Mouse (Mus musculus) gastrocnemius, postnatal 25 days (tissue): ENCODE results near the gene Cdk5. TPM values are rescaled to one million over a fixed set of nuclear protein-coding genes. Genes with fewer than 3 reads are reported as not detected.

Experiments used
- DNase-seq: peaks from one replicate; pipeline ENCODE4 v3.0.0; 2022
- long read RNA-seq, 2 experiments: library from polyadenylated mRNA; stranded (forward); transcript quantifications; one replicate each; pipeline ENCODE4 v2.0.0; 2021
- total RNA-seq, 2 experiments: library from RNA; stranded (reverse); gene quantifications; 1 replicate in 1 of 2; 2 replicates in 1 of 2; pipeline ENCODE4 v1.2.3; 2021

Cdk5 gene
- 10 to 100 TPM; 11.7 to 13.7 TPM for total RNA-seq
- long read RNA-seq, experiment 1, partial matches to known transcripts: 1 of 6 reads
- long read RNA-seq, experiment 1, other reads (novel, unspliced or antisense): 3 of 6 reads
- long read RNA-seq, experiment 2, transcript Cdk5-201 (12 exons, 2,059 nt): major isoform, 13 of 15 reads
- long read RNA-seq, experiment 2, partial matches to known transcripts: 1 of 15 reads
- long read RNA-seq, experiment 2, other reads (novel, unspliced or antisense): 1 of 15 reads

- peak; percentile 99 for DNase-seq
Observed at GRCm38 (mm10) chr5:24423129-24424003, at the start of gene Cdk5, which contains the start of gene Slc4a2. Gene Cdk5 (minus strand): TSS chr5:24423530. Gene Slc4a2 (plus strand): TSS chr5:24423837.

DNA sequence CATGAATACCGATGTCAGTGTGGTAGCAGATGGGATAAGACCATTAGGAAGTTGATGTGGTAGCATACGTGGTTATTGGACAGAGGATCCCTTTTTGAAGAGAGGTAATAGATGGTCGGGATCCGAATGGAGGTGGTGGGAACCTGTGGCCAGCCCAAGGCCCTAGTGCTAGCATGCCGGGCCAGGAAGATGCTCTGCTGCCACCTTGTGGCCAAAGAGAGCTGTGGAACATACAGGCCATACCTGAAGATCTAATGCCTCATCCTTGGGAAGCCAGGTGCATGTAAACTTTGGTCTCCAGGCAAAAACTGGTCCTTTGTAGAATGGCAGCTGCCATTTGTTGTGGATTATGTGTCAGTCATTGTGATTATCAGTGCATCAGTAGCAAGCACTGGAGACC, 47.3 kb upstream of the Cdk5 start:
- DNase-seq: no peak

DNA sequence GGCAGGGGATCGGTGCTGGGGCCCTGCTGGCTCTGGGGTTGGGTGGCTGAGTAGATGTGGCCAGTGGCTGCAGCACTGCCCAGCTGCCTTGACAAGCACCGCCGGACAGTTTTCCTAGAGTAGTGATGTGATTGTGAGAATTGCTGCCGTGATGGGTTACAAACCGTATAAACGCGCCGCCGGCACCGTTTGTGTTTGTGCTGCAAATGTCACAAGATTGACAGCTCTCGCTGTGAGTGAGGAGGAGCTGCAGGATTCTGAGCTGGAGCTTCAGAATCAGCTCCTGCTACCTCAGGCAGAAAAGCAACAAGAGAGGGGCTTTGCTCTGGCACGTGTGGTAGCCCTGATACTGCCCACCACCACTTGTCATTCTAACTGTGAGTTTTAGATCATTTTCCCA, 43.4 kb upstream of the Cdk5 start:
- no peak for DNase-seq

GRCm38 (mm10) chr5:24455613-24456012, 32.3 kb upstream of the Cdk5 start:
- DNase-seq: no peak

DNA sequence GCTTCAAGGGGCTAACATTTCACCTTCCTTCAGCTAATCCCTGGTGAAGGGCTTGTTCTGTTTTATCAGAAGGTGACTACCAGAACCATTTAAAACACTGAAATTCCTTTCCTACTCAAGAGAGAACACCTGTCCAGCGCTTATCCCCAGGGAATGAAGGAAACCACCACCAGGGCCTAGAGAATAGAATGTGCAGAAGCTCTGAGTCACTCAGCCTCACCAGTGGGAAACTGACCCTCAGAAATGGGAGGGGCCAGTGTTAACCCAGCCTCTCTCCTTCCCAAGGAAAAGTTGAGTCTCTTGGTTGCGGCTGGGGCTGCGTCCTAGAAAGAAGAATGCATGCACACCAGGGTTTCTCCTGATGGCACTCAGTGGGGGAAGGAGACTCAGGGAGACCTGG, 31.7 kb upstream of the Cdk5 start:
- DNase-seq: no peak

DNA sequence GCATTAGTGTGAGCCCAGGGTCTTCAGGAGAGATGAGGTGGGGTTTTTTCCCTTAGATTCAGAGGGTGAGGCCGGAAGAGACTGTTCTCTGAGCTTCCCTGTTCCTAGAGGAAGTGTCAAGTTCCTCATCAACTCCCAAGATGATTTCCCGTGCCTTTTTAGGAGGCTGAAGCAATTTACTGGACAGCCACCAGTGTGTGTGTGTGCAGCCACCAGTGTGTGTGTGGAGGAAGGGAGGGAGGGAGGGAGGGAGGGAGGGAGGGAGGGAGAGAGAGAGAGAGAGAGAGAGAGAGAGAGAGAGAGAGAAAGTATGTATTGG, 30.6 kb upstream of the Cdk5 start:
- DNase-seq: no peak

GRCm38 (mm10) chr5:24453283-24453984, 30.1 kb upstream of the Cdk5 start:
- no peak for DNase-seq

DNA sequence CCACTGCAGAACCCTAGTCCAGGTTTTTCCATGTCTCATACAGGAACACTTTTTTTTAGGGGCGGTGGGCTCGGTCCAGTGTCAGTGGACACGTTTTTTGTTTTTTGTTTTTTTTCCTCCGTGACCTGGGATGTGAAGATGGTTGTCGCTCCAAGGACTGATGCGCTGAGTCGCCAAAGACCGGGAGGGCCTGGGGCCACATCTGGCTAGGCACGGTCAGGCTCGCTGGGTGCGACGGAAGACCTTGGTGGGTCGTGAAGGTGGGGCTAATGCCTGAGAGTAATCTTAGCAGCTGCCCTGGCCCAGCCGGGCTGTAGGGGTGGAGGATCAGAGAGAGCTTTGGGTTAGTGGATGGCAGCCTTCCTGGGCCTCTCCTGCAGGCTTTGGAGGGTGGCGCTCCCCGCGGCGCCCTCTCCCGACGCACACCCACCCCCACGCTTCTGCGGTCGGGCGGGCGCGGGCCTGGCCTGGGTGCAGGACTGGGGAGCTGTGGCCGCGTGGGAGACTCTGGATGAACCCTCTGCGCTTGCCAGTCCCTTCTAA, 29.4 kb upstream of the Cdk5 start:
- peak; percentile 38 for DNase-seq

- DNase-seq: no peak
Observed at GRCm38 (mm10) chr5:24452030-24452690, 28.8 kb upstream of the Cdk5 start, which contains the start of gene Agap3. Gene Agap3 (plus strand): TSS chr5:24452177.

GRCm38 (mm10) chr5:24451264-24452029, 28.1 kb upstream of the Cdk5 start:
- peak; percentile 91 for DNase-seq

- peak; percentile 84 for DNase-seq
Observed at GRCm38 (mm10) chr5:24447624-24448298, 24.4 kb upstream of the Cdk5 start, which contains the start of gene Tmub1. Gene Tmub1 (minus strand): TSS chr5:24447854.

- DNase-seq: no peak
Observed at GRCm38 (mm10) chr5:24446630-24447029, 23.3 kb upstream of the Cdk5 start.

DNA sequence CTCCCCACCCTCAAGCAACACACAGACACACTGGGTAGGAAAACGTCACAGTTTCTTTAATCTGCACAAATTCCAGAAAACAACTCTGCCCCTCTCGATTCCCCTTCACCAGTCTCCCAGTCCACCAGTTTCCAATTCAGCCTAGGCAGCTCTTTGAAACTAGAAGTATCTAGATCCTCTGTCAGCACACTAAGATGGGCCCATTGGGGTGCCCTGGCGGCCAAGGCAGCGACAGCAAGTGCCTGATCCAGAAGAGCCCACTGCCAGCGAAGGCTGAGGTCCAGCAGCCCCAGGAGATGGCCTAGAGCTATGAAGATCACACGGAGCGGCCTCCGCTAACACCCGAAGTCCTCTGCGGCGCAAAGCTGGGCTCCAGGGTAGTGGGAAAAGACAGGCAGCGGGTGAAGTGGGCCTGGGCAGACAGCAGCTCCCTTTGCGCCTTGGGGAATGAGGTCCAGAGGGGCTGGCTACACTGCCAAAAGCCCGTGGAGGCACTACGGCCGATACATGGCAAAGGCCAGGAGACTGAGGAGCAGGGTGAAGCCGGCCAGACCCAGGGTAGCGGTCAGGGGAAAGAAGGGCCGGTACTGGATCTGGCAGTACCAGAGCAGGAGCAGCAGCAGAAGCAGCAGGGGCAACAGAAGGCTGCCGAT, 22.2 kb upstream of the Cdk5 start:
- no peak for DNase-seq

DNA sequence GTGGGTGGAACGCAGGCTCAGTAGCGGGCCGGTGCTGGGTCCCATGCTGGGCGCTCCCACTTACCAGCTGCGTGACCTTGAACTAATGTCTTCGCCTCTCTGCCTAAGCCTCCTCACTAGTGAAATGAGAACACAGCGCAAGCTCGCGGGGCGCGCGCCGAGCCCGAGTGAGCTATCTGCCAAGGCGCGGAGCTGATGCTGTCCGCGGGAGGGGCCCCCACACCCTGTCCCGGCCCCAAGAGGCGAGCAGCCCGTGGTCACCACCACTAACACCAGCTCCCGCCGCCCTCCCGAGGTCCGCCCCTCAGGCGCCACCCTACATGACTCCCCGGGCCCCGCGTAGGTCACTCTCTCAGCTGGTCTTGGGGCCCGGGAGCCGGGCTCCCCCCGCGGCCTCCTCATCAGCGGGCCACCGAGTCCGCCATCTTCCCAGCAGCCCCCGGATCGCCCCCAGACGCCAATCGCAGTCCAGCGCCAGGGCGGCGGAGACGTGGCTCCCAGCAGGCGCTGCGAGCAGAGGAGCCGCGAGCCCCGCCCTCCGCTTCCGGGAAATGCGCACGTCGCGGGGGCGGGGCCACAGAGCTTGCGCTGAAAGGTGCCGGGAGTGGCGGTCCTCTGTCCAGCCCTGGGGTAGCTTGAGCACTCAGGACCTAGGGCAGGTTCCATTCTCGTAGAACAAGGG, 21.6 kb upstream of the Cdk5 start, which contains the start of gene Fastk:
TSS of gene Fastk (minus strand) at position 542 of the 682 bp plus-strand sequence.
- peak; percentile 94 for DNase-seq

DNA sequence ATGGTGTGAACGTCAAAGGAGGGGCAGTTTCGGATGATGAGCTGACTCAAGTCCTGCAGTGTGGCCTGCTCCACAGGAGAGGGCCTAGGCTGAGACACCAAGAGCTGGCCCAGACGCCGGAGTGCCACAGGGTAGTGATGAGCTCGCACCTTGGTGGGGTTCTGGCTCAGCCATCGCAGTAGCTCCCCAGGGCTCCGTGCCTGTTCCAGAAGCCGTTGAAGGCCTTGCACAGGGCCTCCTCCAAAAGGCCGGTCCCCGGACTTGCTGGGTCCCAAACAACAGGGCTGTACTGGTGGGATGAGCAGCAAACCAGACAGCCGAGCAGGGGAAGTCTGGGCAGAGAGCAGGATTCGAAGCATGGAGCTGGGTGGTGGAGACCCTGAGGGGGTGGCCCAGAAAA, 20.6 kb upstream of the Cdk5 start:
- no peak for DNase-seq

- no peak for DNase-seq
Observed at GRCm38 (mm10) chr5:24443204-24443603, 19.9 kb upstream of the Cdk5 start.

- no peak for DNase-seq
Observed at GRCm38 (mm10) chr5:24442029-24442428, 18.7 kb upstream of the Cdk5 start.

DNA sequence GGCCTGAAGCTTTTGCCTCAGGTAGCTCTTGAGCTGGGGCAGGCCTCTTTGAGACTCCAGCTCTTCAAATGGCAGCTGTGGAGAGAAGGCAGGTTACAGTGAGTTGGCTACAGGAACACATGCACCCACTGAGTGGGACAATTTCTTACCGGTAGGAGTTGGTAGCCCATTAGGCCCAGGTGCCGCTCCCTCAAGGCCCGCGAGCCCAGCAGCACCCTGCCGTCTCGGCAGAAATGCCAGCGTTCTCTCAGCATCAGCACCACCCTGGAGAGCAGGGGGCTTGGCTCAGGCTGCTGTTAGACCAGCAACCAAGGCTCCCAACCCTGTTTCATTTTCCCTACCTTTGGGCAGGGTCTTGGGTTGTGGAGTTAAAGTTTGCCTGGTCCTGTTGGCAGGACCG, 17.9 kb upstream of the Cdk5 start:
- DNase-seq: no peak

GRCm38 (mm10) chr5:24433993-24434392, 10.7 kb upstream of the Cdk5 start:
- DNase-seq: no peak
